Mouse (Mus musculus) cerebellum, postnatal 36 days (tissue): ENCODE data around the gene Catsper4.

ENCODE experiments used
- DNase-seq, 2 experiments: peaks; one replicate each; pipeline ENCODE4 v3.0.0; 2021 to 2022; ENCODE audit warnings: mixed read lengths in 2 of 2

The Catsper4 gene

GRCm38 (mm10) chr4:134181112-134181511 is 46.1 kb downstream of the Catsper4 start:
- DNase-seq, result no peak

- no peak for DNase-seq
Observed at GRCm38 (mm10) chr4:134172391-134172790, 54.8 kb downstream of the Catsper4 start.

GRCm38 (mm10) chr4:134166906-134167305 is 60.3 kb downstream of the Catsper4 start:
- DNase-seq, result no peak

- no peak for DNase-seq
Observed at GRCm38 (mm10) chr4:134165548-134166465, 61.4 kb downstream of the Catsper4 start.

GRCm38 (mm10) chr4:134165024-134165423 is 62.2 kb downstream of the Catsper4 start:
- no peak for DNase-seq

GRCm38 (mm10) chr4:134164591-134164990 is 62.6 kb downstream of the Catsper4 start:
- DNase-seq, result no peak
